Mouse (Mus musculus): ENCODE results near the gene Lingo3. TPM values are rescaled to one million over a fixed set of nuclear protein-coding genes. Genes with fewer than 3 reads are reported as not detected.

Gene Lingo3
- 0.77 and 1.0 TPM in 2 replicates for polyA plus RNA-seq (2016; fragmentation: Nextera tagmentation; extraction: Ambion mirVana)

DNA sequence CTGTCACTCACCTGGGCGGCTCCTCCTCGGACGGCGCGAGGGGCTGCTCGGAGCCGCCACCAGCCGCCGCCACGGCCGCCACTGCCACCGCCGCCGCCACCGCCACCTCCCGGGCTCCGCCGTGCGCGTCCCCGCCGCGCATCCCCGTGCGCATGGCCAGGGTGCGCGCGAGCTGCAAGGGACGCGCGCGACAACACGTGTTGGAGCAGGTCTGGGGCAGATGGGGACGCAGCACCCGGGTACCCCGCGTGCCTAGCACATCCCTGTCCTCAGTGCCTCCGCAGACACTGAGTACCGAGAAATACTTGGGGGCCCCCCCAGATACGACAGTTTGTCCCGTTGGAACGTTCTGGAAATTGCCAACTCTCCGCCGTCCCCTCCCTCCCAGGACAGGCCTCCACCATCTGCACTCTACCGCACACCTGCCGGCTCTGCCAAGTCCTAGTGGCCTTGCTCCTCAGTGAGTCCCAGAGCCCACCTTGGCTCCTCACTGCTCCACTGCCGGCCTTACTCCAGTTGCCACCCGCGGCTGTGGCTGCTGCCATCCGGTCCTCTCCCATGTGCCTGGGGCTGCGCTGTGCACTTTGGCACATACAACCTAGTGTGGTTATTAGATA is at the start of gene Lingo3:
Gene Lingo3, minus strand, starts transcription at position 109 of the 617 bp plus-strand sequence.
- H3K27ac ChIP-seq (replicated peaks), result no peak within 1 kb of the TSS
- H3K9me3 ChIP-seq, result no peaks in the 10 kb centered on the region
- H3K27me3 ChIP-seq, result peaks cover 66% of the 10 kb centered on the region
- WGBS, result 6% methylated on average over 44 of the region's 51 CpGs
- no peaks in the 10 kb centered on the region for H3K36me3 ChIP-seq
- ATAC-seq (ENCODE audit: low FRiP score, low read depth), result 0 out of 2 replicates have a peak, but pooled peaks have one; percentile 34
- H3K4me1 ChIP-seq, result peaks cover 13% of the 10 kb centered on the region
- H3K4me2 ChIP-seq (replicated peaks), result peak within 1 kb of the TSS; percentile 72
- peak within 1 kb of the TSS; percentile 44 for H3K4me3 ChIP-seq
- peak within 1 kb of the TSS; percentile 50 for H3K9ac ChIP-seq (replicated peaks)

DNA sequence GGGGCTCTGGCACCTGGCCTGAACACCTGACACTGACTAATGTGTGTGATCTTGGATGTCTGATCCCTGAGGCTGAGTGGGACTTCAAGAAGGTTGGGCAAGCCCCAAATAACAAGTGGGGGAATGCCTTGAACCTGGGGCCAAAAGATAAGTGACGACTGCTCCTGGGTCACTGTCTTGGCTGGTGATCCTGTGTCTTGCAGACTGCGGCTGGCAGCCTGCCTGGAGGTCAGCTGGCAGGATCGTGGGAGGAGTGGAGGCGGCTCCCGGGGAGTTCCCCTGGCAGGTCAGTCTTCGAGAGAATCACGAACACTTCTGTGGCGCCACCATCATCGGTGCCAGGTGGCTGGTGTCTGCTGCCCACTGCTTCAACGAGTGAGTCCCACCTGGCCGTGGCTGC is 43.3 kb upstream of the Lingo3 start:
- H3K27ac ChIP-seq (replicated peaks), result no peak overlapping the region
- peaks cover 24% of the 10 kb centered on the region for H3K27me3 ChIP-seq
- no peak for ATAC-seq (ENCODE audit: low FRiP score, low read depth)
- no peak overlapping the region for H3K4me2 ChIP-seq (replicated peaks)
- no peaks in the 10 kb centered on the region for H3K36me3 ChIP-seq
- no peak overlapping the region for H3K4me3 ChIP-seq
- 85% methylated on average over 11 of the region's 11 CpGs for WGBS
- no peaks in the 10 kb centered on the region for H3K9me3 ChIP-seq
- no peak overlapping the region for H3K9ac ChIP-seq (replicated peaks)
- no peaks in the 10 kb centered on the region for H3K4me1 ChIP-seq

DNA sequence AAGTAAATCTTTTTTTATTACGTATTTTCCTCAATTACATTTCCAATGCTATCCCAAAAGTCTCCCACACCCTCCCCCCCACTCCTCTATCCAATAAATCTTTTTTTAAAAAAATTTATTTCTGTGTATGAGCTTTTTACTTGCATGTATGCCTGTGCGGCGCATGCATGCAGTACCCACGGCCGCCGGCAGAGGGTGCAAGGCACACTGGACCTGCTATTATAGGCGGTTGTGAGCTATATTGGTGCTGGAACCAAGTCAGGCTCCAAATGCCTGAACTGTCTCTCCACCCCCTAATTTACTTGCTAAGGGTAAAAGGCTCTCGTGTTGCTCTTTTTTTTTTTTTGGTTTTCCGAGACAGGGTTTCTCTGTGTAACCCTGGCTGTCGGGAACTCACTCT is 37.5 kb upstream of the Lingo3 start:
- Histone ChIP-seq H3K4me1 (no peaks in the 10 kb centered on the region), H3K36me3 (no peaks in the 10 kb centered on the region), H3K27me3 (peaks cover 7% of the 10 kb centered on the region), H3K4me2 (replicated peaks) (no peak overlapping the region), H3K9me3 (no peaks in the 10 kb centered on the region), H3K4me3 (no peak overlapping the region), H3K9ac (replicated peaks) (no peak overlapping the region), H3K27ac (replicated peaks) (no peak overlapping the region)
- ATAC-seq (ENCODE audit: low FRiP score, low read depth), result no peak
- 24% methylated on average over 10 of the region's 10 CpGs for WGBS

DNA sequence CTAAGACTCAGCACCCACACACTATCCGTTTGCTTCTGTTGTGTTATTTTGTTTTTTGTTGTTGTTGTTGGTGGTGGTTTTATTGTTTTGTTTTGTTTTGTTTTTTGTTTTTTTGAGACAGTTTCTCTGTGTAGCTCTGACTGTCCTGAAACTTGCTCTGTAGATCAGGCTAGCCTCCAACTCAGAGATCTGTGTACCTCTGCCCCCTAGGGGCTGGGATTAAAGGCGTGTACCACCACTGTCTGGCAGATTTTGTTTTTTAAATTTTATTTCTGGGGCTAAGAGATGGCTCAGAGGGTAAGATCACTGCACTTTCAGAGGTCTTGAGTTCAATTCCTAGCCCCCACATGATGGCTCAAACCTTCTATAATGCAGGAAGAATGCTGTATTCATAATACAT is 37.1 kb upstream of the Lingo3 start:
- 78% methylated on average over 2 of the region's 2 CpGs for WGBS
- ATAC-seq (ENCODE audit: low FRiP score, low read depth), result no peak
- no peak overlapping the region for H3K9ac ChIP-seq (replicated peaks)
- H3K9me3 ChIP-seq, result no peaks in the 10 kb centered on the region
- H3K36me3 ChIP-seq, result no peaks in the 10 kb centered on the region
- H3K27me3 ChIP-seq, result peaks cover 7% of the 10 kb centered on the region
- H3K4me1 ChIP-seq, result no peaks in the 10 kb centered on the region
- H3K4me3 ChIP-seq, result no peak overlapping the region
- no peak overlapping the region for H3K27ac ChIP-seq (replicated peaks)
- no peak overlapping the region for H3K4me2 ChIP-seq (replicated peaks)

DNA sequence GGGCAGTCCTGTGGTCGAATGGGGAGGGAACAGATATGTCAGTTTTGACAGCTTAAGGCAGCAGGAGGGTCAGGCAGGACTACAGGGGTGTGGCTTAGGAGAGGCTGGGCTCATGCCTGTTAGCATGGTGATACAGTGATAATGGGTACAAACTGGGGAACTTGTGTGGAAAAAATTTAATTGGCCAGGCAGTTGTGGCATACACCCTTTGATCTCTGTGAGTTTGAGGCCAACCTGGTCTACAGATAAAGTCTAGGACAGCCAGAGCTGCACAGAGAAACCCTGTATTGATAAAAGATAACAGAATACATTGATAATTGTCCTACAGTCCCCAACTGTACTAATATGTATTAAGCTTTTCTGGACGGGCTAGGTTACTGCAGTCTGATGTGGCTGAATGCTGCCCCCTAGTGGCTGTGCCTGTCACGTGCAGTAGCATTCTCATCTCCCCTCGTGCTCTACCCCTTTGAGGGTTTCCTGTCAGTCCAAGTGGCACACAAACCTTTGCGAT is 36.3 kb upstream of the Lingo3 start:
- WGBS, result 24% methylated on average over 5 of the region's 5 CpGs
- ATAC-seq (ENCODE audit: low FRiP score, low read depth), result 0 out of 2 replicates have a peak, but pooled peaks have one; percentile 44

DNA sequence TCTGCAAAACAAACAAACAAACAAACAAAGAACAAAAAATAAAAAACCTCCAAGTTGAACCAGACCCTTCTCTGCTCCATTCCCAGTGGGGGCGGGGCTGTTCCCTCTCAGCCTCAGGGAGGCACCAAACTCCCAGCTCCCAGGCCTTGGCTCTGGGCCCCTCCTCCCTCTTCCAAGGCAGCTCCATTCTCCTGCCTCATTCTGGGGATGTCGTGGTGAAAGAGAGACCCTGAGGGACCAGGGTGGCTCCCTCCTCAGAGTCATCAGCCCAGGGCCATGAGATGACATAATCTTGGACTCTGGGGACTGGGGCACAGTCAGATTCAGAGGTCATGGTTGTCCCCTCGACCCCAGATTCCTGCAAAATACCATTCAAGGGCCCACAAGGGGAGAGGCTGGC is 32.8 kb upstream of the Lingo3 start:
- H3K27ac ChIP-seq (replicated peaks), result no peak overlapping the region
- 0 out of 2 replicates have a peak, but pooled peaks cover 2% of the 10 kb centered on the region for H3K4me1 ChIP-seq
- ATAC-seq (ENCODE audit: low FRiP score, low read depth), result 0 out of 2 replicates have a peak, but pooled peaks have one; percentile 12
- no peak overlapping the region for H3K4me3 ChIP-seq
- no peak overlapping the region for H3K4me2 ChIP-seq (replicated peaks)
- H3K27me3 ChIP-seq, result peaks cover 9% of the 10 kb centered on the region
- WGBS, result 28% methylated on average over 3 of the region's 3 CpGs
- H3K9ac ChIP-seq (replicated peaks), result no peak overlapping the region; the same call in 1 of the 2 replicates
- H3K9me3 ChIP-seq, result no peaks in the 10 kb centered on the region
- H3K36me3 ChIP-seq, result no peaks in the 10 kb centered on the region

More for the DNA sequence above, 36.3 kb upstream of the Lingo3 start:
- Histone ChIP-seq H3K9me3 (no peaks in the 10 kb centered on the region), H3K4me1 (no peaks in the 10 kb centered on the region), H3K27me3 (peaks cover 7% of the 10 kb centered on the region), H3K9ac (replicated peaks) (no peak overlapping the region), H3K27ac (replicated peaks) (no peak overlapping the region), H3K4me3 (no peak overlapping the region), H3K4me2 (replicated peaks) (no peak overlapping the region), H3K36me3 (no peaks in the 10 kb centered on the region)

DNA sequence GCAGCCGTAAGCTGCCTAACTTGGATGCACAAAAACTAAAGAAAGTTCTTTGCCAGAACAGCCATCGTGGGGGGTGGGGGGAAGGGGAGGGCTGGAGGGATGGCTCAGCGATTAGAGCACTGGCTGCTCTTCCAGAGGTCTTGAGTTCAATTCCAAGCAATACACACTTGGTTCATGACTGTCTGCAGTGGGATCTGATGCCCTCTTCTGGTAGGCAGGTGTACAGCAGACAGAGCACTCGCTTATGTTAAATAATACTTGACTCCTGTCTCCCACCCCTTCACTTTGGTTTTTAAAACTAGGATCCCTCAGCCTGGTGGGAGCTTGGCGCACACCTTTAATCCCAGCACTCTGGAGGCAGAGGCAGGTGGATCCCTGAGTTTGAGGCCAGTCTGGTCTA is 32.2 kb upstream of the Lingo3 start:
- WGBS, result 28% methylated on average over 5 of the region's 5 CpGs
- Histone ChIP-seq H3K4me1 (0 out of 2 replicates have a peak, but pooled peaks cover 2% of the 10 kb centered on the region), H3K27me3 (peaks cover 12% of the 10 kb centered on the region), H3K9me3 (no peaks in the 10 kb centered on the region), H3K9ac (replicated peaks) (no peak overlapping the region; the same call in 1 of the 2 replicates), H3K4me2 (replicated peaks) (no peak overlapping the region), H3K27ac (replicated peaks) (no peak overlapping the region), H3K36me3 (no peaks in the 10 kb centered on the region), H3K4me3 (no peak overlapping the region)
- ATAC-seq (ENCODE audit: low FRiP score, low read depth), result peak; percentile 51; the same call in 1 of the 2 replicates

DNA sequence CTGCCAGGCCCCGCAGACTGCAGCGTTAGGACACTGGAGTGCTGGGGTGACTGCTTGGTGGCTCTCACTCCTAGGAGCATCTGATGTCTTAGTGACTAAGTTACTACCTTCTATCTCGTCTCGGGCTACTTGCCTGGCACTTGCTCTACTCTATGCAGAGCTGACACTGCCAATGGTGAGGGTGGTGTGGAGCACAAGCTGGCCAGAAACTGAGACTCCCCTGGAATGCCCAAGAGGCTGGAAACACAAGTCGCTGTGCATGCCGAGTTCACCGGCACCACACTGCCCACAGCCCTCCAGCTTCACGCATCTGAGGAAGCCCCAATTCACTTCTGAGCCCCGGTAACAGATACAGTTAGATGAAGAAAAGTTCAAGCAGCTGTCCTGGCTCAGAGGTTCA is 30.2 kb upstream of the Lingo3 start:
- Histone ChIP-seq H3K27ac (replicated peaks) (no peak overlapping the region), H3K9me3 (no peaks in the 10 kb centered on the region)
- WGBS, result 81% methylated on average over 9 of the region's 9 CpGs

DNA sequence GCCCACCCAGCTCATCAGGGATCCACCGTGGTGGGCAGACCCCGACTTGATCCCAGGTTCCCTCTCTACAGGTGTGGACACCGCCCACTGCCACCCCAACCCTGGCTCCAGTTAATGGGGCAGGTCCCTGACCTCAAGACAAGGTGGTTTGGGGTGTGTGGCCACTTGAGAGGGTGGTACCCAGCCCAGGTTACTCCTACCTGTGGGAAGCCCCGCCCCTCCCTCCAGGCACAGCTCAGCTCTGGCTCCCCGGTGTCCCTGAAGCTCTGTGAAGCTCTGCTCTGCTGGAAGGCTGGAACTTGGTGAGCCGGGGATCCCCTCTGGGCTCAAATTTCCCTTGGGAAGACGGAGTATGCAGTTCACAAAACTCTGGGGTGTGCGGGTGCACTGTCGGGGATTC is 27.7 kb upstream of the Lingo3 start, which contains the start of gene Tmprss9:
Gene Tmprss9, plus strand, starts transcription at position 268 of the 400 bp plus-strand sequence.
- Histone ChIP-seq H3K4me1 (0 out of 2 replicates have a peak, but pooled peaks cover 2% of the 10 kb centered on the region), H3K27ac (replicated peaks) (no peak within 1 kb of the TSS), H3K4me2 (replicated peaks) (no peak within 1 kb of the TSS), H3K9ac (replicated peaks) (no peak within 1 kb of the TSS), H3K9me3 (no peaks in the 10 kb centered on the region), H3K36me3 (peaks cover 17% of the 10 kb centered on the region), H3K27me3 (peaks cover 8% of the 10 kb centered on the region; the same call in 1 of the 2 replicates), H3K4me3 (no peak within 1 kb of the TSS)
- ATAC-seq (ENCODE audit: low FRiP score, low read depth), result no peak
- WGBS, result 36% methylated on average over 9 of the region's 9 CpGs

More for the DNA sequence above, 30.2 kb upstream of the Lingo3 start:
- no peak overlapping the region for H3K4me2 ChIP-seq (replicated peaks)
- H3K27me3 ChIP-seq, result peaks cover 8% of the 10 kb centered on the region; the same call in 1 of the 2 replicates
- ATAC-seq (ENCODE audit: low FRiP score, low read depth), result no peak
- H3K9ac ChIP-seq (replicated peaks), result no peak overlapping the region; the same call in 1 of the 2 replicates
- no peak overlapping the region for H3K4me3 ChIP-seq
- no peaks in the 10 kb centered on the region for H3K36me3 ChIP-seq
- H3K4me1 ChIP-seq, result 0 out of 2 replicates have a peak, but pooled peaks cover 2% of the 10 kb centered on the region

DNA sequence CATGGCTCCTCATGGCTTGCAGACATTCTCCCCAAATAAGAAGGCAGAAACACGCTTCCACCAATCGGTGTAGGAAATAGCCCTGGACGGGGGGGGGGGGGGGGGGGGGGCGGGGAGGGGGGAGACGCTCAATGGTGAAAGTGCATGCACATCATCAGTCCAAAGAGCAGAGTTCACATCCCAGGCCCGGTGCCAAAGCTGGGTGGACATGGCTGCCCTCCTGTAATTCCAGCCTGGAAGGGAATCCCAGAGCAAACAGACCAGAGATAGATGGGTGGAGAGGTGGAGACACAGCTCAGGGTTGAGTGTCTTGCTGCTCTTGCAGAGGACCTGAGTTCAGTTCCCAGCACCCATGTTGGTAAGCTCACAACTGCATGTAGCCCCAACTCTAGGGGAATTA is 27.2 kb upstream of the Lingo3 start:
- no peaks in the 10 kb centered on the region for H3K9me3 ChIP-seq
- 0 out of 2 replicates have a peak, but pooled peaks cover 2% of the 10 kb centered on the region for H3K4me1 ChIP-seq
- no peak overlapping the region for H3K4me3 ChIP-seq
- WGBS, result 72% methylated on average over 3 of the region's 6 CpGs
- H3K4me2 ChIP-seq (replicated peaks), result no peak overlapping the region
- no peak for ATAC-seq (ENCODE audit: low FRiP score, low read depth)
- no peak overlapping the region for H3K9ac ChIP-seq (replicated peaks)
- H3K27ac ChIP-seq (replicated peaks), result no peak overlapping the region
- peaks cover 8% of the 10 kb centered on the region; the same call in 1 of the 2 replicates for H3K27me3 ChIP-seq
- H3K36me3 ChIP-seq, result peaks cover 23% of the 10 kb centered on the region

DNA sequence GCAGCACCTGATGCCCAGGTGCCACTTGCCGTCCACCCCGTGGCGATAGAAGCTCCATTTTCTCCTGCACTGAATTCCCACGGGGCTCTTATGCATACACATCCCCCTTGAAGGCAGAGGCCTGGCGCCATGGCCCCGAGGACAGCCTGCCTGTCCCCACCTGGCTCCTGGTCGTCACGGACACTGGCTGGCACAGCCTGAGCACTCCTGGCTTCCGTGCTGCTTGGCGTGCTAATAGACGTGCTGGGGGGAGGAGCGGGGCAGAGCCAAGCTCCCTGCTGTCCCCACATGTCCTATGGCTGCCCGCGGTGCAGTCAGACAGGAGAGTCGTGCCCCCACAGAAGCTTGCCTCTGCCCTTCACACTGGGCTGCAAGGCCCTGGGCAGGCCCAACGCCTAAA is 20.6 kb upstream of the Lingo3 start:
- Histone ChIP-seq H3K36me3 (peaks cover 70% of the 10 kb centered on the region), H3K9me3 (no peaks in the 10 kb centered on the region), H3K27me3 (no peaks in the 10 kb centered on the region), H3K27ac (replicated peaks) (no peak overlapping the region), H3K4me2 (replicated peaks) (no peak overlapping the region), H3K4me1 (no peaks in the 10 kb centered on the region), H3K9ac (replicated peaks) (no peak overlapping the region), H3K4me3 (no peak overlapping the region)
- ATAC-seq (ENCODE audit: low FRiP score, low read depth), result no peak
- WGBS, result 93% methylated on average over 16 of the region's 16 CpGs

DNA sequence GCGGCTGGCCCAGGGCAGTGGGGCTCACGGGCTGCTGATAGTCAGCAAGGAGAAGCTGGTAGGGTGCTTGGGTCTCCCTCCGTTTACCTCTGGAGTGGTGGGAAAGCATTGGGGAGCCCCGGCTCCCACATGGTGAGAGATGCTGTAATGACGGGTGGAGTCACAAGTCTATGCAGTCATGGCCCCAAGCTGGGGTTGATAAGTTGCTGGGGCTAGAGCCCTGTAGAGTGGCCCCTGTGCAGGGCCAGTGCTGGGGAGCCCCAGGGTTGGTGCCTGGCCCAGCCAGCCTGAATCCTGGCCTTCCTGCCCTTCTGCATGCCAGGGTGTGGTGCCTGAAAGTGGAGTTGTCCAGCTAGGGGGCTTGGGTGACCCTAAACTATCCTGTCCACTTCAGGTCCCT is 18.5 kb upstream of the Lingo3 start:
- ATAC-seq (ENCODE audit: low FRiP score, low read depth), result no peak
- WGBS, result 92% methylated on average over 5 of the region's 5 CpGs
- H3K9me3 ChIP-seq, result no peaks in the 10 kb centered on the region
- peaks cover 57% of the 10 kb centered on the region for H3K36me3 ChIP-seq
- H3K4me1 ChIP-seq, result peaks cover 8% of the 10 kb centered on the region
- no peak overlapping the region for H3K27ac ChIP-seq (replicated peaks)
- no peak overlapping the region for H3K4me2 ChIP-seq (replicated peaks)
- no peak overlapping the region for H3K4me3 ChIP-seq
- no peak overlapping the region for H3K9ac ChIP-seq (replicated peaks)
- H3K27me3 ChIP-seq, result no peaks in the 10 kb centered on the region
